ENCODE assay signal across 8 mouse cellular contexts in genomic region chr10:61423289-61423688, GRCm38 (mm10). TPM values are rescaled to one million over a fixed set of nuclear protein-coding genes. Genes with fewer than 3 reads are reported as not detected.
DNase-seq lines count a peak whose midpoint lies in the region; ATAC-seq and TF ChIP-seq lines count a peak whose summit lies in the region.

No protein-coding gene starts in this region.

- H3K27ac ChIP-seq in midbrain, postnatal 0 days (ENCODE audit: low read depth, low read length), result no peak overlapping the region
- H3K27ac ChIP-seq in midbrain, embryonic 10.5 days (replicated peaks), result no peak overlapping the region
- no peak overlapping the region for H3K27ac ChIP-seq in liver, embryonic 12.5 days

- peaks cover 11% of the 10 kb centered on the region for H3K4me1 ChIP-seq in midbrain, postnatal 0 days (ENCODE audit: insufficient read depth, low read length)
- peaks cover 27% of the 10 kb centered on the region for H3K4me1 ChIP-seq in midbrain, embryonic 10.5 days
- H3K4me1 ChIP-seq in liver, embryonic 12.5 days, result peaks cover 36% of the 10 kb centered on the region

- no peak overlapping the region for H3K4me3 ChIP-seq in midbrain, postnatal 0 days (ENCODE audit: low read depth, low read length)
- no peak overlapping the region for H3K4me3 ChIP-seq in midbrain, embryonic 10.5 days
- no peak overlapping the region for H3K4me3 ChIP-seq in liver, embryonic 12.5 days

- no peak overlapping the region for H3K4me2 ChIP-seq in midbrain, postnatal 0 days (ENCODE audit: low read depth, low read length, poor library complexity, severe bottlenecking)
- no peak overlapping the region for H3K4me2 ChIP-seq in liver, embryonic 12.5 days

- no peaks in the 10 kb centered on the region for H3K36me3 ChIP-seq in midbrain, postnatal 0 days (ENCODE audit: insufficient read depth, low read length)
- H3K36me3 ChIP-seq in midbrain, embryonic 10.5 days, result no peaks in the 10 kb centered on the region
- H3K36me3 ChIP-seq in liver, embryonic 12.5 days, result no peaks in the 10 kb centered on the region

- no peaks in the 10 kb centered on the region for H3K9me3 ChIP-seq in midbrain, postnatal 0 days (ENCODE audit: low read length)
- no peaks in the 10 kb centered on the region for H3K9me3 ChIP-seq in midbrain, embryonic 10.5 days (replicated peaks)
- H3K9me3 ChIP-seq in liver, embryonic 12.5 days (replicated peaks), result no peaks in the 10 kb centered on the region

- H3K9ac ChIP-seq in midbrain, postnatal 0 days (replicated peaks; ENCODE audit: low read length, poor library complexity, severe bottlenecking), result no peak overlapping the region
- H3K9ac ChIP-seq in liver, embryonic 12.5 days, result no peak overlapping the region

- TF ChIP-seq CTCF in midbrain, postnatal 0 days (IDR thresholded peaks at IDR 0.05), result peak; percentile 56

- no peak for ATAC-seq in midbrain, postnatal 0 days (ENCODE audit: low FRiP score)
- peak; percentile 12; the same call in 1 of the 2 replicates for ATAC-seq in liver, embryonic 12.5 days

- WGBS in midbrain, postnatal 0 days, result 50% methylated on average over 10 of the region's 10 CpGs
- WGBS in midbrain, embryonic 10.5 days, result 45% methylated on average over 10 of the region's 10 CpGs
- WGBS in liver, embryonic 12.5 days (ENCODE audit: insufficient replicate concordance), result 50% methylated on average over 10 of the region's 10 CpGs

- peak; percentile 23 to 46 for DNase-seq in adrenal gland, adult 18-20 months (ENCODE audit: low spot score in 2 of 2)
- DNase-seq in adrenal gland, postnatal 4 days (ENCODE audit: low spot score in 2 of 2), result no peak
- no peak for DNase-seq in midbrain, postnatal 0 days (ENCODE audit: low spot score)
- no peak for DNase-seq in midbrain, embryonic 10.5 days (ENCODE audit: low spot score)
- peak; percentile 84 for DNase-seq in testis, postnatal 10 days (ENCODE audit: low spot score)
- DNase-seq in right cerebral cortex, adult 2 months (ENCODE audit: low spot score in 2 of 2), result no peak
- DNase-seq in left cerebral cortex, adult 11 months (ENCODE audit: low spot score), result no peak

- peaks cover 21% of the 10 kb centered on the region for H3K27me3 ChIP-seq in midbrain, postnatal 0 days (ENCODE audit: insufficient read depth, low read length)
- H3K27me3 ChIP-seq in midbrain, embryonic 10.5 days (ENCODE audit: low read depth, poor library complexity, severe bottlenecking), result peaks cover 39% of the 10 kb centered on the region
- H3K27me3 ChIP-seq in liver, embryonic 12.5 days (replicated peaks), result peaks cover 40% of the 10 kb centered on the region

RNA-seq across cellular contexts. Expression of gene Nodal, which starts 5.5 kb away (rescaled TPM):
- total RNA-seq in adrenal gland, adult 18-20 months (2021), result not detected
- under 1 TPM in 1 of 2 experiments, not detected in 1; 0.14 TPM for total RNA-seq in adrenal gland, postnatal 4 days (2021)
- 0.38 and 0.47 TPM in 2 replicates for total RNA-seq in midbrain, postnatal 0 days (2014; rRNA removed)
- polyA plus RNA-seq in midbrain, postnatal 0 days (2015; fragmentation: Nextera tagmentation; extraction: Ambion mirVana), result 0.26 and 0.37 TPM in 2 replicates
- polyA plus RNA-seq in midbrain, embryonic 10.5 days (2016; fragmentation: Nextera tagmentation; extraction: Ambion mirVana), result 0.25 and 0.26 TPM in 2 replicates
- 0.31 and 0.37 TPM in 2 replicates for polyA plus RNA-seq in liver, embryonic 12.5 days (2016; fragmentation: Nextera tagmentation; extraction: Ambion mirVana)

RNA-seq across cellular contexts. Expression of gene Eif4ebp2, which starts 29.2 kb away (rescaled TPM):
- 100 to 1,000 TPM; 111 to 113 TPM for total RNA-seq in adrenal gland, adult 18-20 months (2021)
- total RNA-seq in adrenal gland, postnatal 4 days (2021), result 100 to 1,000 TPM; 112 to 123 TPM
- total RNA-seq in midbrain, postnatal 0 days (2014; rRNA removed), result 14.2 and 18.5 TPM in 2 replicates
- 24.9 and 27.0 TPM in 2 replicates for polyA plus RNA-seq in midbrain, postnatal 0 days (2015; fragmentation: Nextera tagmentation; extraction: Ambion mirVana)
- 85.4 and 89.4 TPM in 2 replicates for polyA plus RNA-seq in midbrain, embryonic 10.5 days (2016; fragmentation: Nextera tagmentation; extraction: Ambion mirVana)
- 55.2 and 57.6 TPM in 2 replicates for polyA plus RNA-seq in liver, embryonic 12.5 days (2016; fragmentation: Nextera tagmentation; extraction: Ambion mirVana)

RNA-seq across cellular contexts. Expression of gene Pald1, which starts 40.0 kb away (rescaled TPM):
- total RNA-seq in adrenal gland, adult 18-20 months (2021), result 10 to 100 TPM; 17.3 to 31.1 TPM
- total RNA-seq in adrenal gland, postnatal 4 days (2021), result 10 to 100 TPM; 34.5 to 35.9 TPM
- 25.2 and 27.1 TPM in 2 replicates for total RNA-seq in midbrain, postnatal 0 days (2014; rRNA removed)
- polyA plus RNA-seq in midbrain, postnatal 0 days (2015; fragmentation: Nextera tagmentation; extraction: Ambion mirVana), result 16.0 and 16.8 TPM in 2 replicates
- polyA plus RNA-seq in midbrain, embryonic 10.5 days (2016; fragmentation: Nextera tagmentation; extraction: Ambion mirVana), result 35.8 and 36.1 TPM in 2 replicates
- polyA plus RNA-seq in liver, embryonic 12.5 days (2016; fragmentation: Nextera tagmentation; extraction: Ambion mirVana), result 12.1 and 12.4 TPM in 2 replicates

RNA-seq across cellular contexts. Expression of gene Lrrc20, which starts 52.3 kb away (rescaled TPM):
- 10 to 100 TPM in 1 of 2 experiments, 1 to 10 TPM in 1; 7.4 to 15.9 TPM for total RNA-seq in adrenal gland, adult 18-20 months (2021)
- total RNA-seq in adrenal gland, postnatal 4 days (2021), result 10 to 100 TPM; 12.2 to 13.8 TPM
- 11.2 and 15.5 TPM in 2 replicates for total RNA-seq in midbrain, postnatal 0 days (2014; rRNA removed)
- 8.1 and 8.3 TPM in 2 replicates for polyA plus RNA-seq in midbrain, postnatal 0 days (2015; fragmentation: Nextera tagmentation; extraction: Ambion mirVana)
- polyA plus RNA-seq in midbrain, embryonic 10.5 days (2016; fragmentation: Nextera tagmentation; extraction: Ambion mirVana), result 10.1 and 12.1 TPM in 2 replicates
- 9.1 and 10.2 TPM in 2 replicates for polyA plus RNA-seq in liver, embryonic 12.5 days (2016; fragmentation: Nextera tagmentation; extraction: Ambion mirVana)

Comparison
In these comparisons a context has a peak if more than half of its experiments do, and no peak if none do; other contexts are left out.
1. DNase-seq: peak in adrenal gland, adult 18-20 months (2 of 2) and testis, postnatal 10 days (single experiment); none in adrenal gland, postnatal 4 days (0 of 2), midbrain, postnatal 0 days (single experiment), midbrain, embryonic 10.5 days (single experiment), right cerebral cortex, adult 2 months (0 of 2) and left cerebral cortex, adult 11 months (single experiment).